Comparison of ENCODE assay signal across 18 mouse cellular contexts in genomic region chr11:102888135-102888534, GRCm38 (mm10). TPM values are rescaled to one million over a fixed set of nuclear protein-coding genes. Genes with fewer than 3 reads are reported as not detected.
DNase-seq lines count a peak whose midpoint lies in the region; ATAC-seq and TF ChIP-seq lines count a peak whose summit lies in the region.
"Had no signal": no experiment of that assay in that cellular context is flagged by ENCODE, and none has a peak within 500 bp of the region (broad histone marks: within the 10 kb centered on the region; RNA-seq: fewer than 3 reads in every experiment).

No protein-coding gene starts in this region.

- no peaks in the 10 kb centered on the region for H3K4me1 ChIP-seq in lung, postnatal 0 days (ENCODE audit: insufficient read depth, low read depth, low read length)
- no peaks in the 10 kb centered on the region for H3K4me1 ChIP-seq in heart, adult 2 months (ENCODE audit: control insufficient read depth, insufficient read depth, low read length)

- TF ChIP-seq POLR2A in heart, adult 2 months (IDR thresholded peaks at IDR 0.05; ENCODE audit: insufficient read depth, low read depth, low read length), result no peak

- in situ Hi-C loops in Patski (cut with MboI; ENCODE audit: low pct_unique_long_range_greater_than_20kb), result no loop called here

- no peak overlapping the region for H3K27ac ChIP-seq in gastrocnemius, adult 2 months
- no peak overlapping the region for H3K27ac ChIP-seq in lung, postnatal 0 days (ENCODE audit: low read length)
- no peak overlapping the region for H3K27ac ChIP-seq in heart, adult 2 months
- H3K27ac ChIP-seq: intestine, embryonic 15.5 days; kidney, postnatal 0 days; lung, embryonic 15.5 days; neural tube, embryonic 13.5 days had no signal

- no peak overlapping the region for H3K4me3 ChIP-seq in gastrocnemius, adult 2 months
- no peak overlapping the region for H3K4me3 ChIP-seq in lung, postnatal 0 days (ENCODE audit: low read depth, low read length)
- H3K4me3 ChIP-seq in heart, adult 2 months, result no peak overlapping the region
- H3K4me3 ChIP-seq: intestine, embryonic 15.5 days; lung, embryonic 15.5 days; neural tube, embryonic 13.5 days had no signal

- intact Hi-C loops in gastrocnemius, adult 2 months (cut with DNase I), result no loop called here
- intact Hi-C loops in gastrocnemius, postnatal 36 days (cut with DNase I), result no loop called here
- intact Hi-C loops in heart, adult 2 months (cut with DNase I), result no loop called here

- ATAC-seq in lung, postnatal 0 days, result 0 out of 2 replicates have a peak, but pooled peaks have one; percentile 8
- peak; percentile 78 for ATAC-seq in Patski
- ATAC-seq: intestine, embryonic 15.5 days had no signal

- no peaks in the 10 kb centered on the region for H3K36me3 ChIP-seq in lung, postnatal 0 days (ENCODE audit: insufficient read depth, low read length)
- H3K36me3 ChIP-seq in heart, adult 2 months (ENCODE audit: control insufficient read depth, insufficient read depth, low read length), result no peaks in the 10 kb centered on the region
- H3K36me3 ChIP-seq: intestine, embryonic 15.5 days; lung, embryonic 15.5 days; neural tube, embryonic 13.5 days had no signal

- DNase-seq in gastrocnemius, adult 2 months, result peak; percentile 5
- DNase-seq in gastrocnemius, postnatal 36 days, result no peak
- no peak for DNase-seq in lung, postnatal 0 days (ENCODE audit: low spot score)
- no peak for DNase-seq in lung, adult 18-20 months
- peak; percentile 75 for DNase-seq in Patski (ENCODE audit: low read depth, low spot score)
- DNase-seq in layer of hippocampus, postnatal 36 days, result peak; percentile 55 to 65
- no peak for DNase-seq in spleen, adult 18-20 months
- no peak for DNase-seq in heart, adult 2 months
- DNase-seq: heart, postnatal 36 days; thymus, postnatal 4 days had no signal

- CTCF ChIA-PET in Patski (lab: Charles Lee), result no interaction called here

- 0 out of 2 replicates have a peak, but pooled peaks cover under 1% of the 10 kb centered on the region for H3K27me3 ChIP-seq in lung, postnatal 0 days (replicated peaks; ENCODE audit: insufficient read depth, low read length)
- H3K27me3 ChIP-seq in Patski, result no peaks in the 10 kb centered on the region
- no peaks in the 10 kb centered on the region for H3K27me3 ChIP-seq in heart, adult 2 months (ENCODE audit: control insufficient read depth, insufficient read depth, low read length)
- H3K27me3 ChIP-seq: intestine, embryonic 15.5 days had no signal

- WGBS in lung, postnatal 0 days, result 43% methylated on average over 3 of the region's 3 CpGs
- 41% methylated on average over 3 of the region's 3 CpGs for WGBS in heart, adult 2 months

- POLR2A ChIA-PET in Patski (lab: Charles Lee), result no interaction called here

- H3K9me3 ChIP-seq in lung, postnatal 0 days (ENCODE audit: low read length), result no peaks in the 10 kb centered on the region
- H3K9me3 ChIP-seq: intestine, embryonic 15.5 days; lung, embryonic 15.5 days; neural tube, embryonic 13.5 days had no signal

- H3K79me2 ChIP-seq in heart, adult 2 months (replicated peaks; ENCODE audit: control insufficient read depth, insufficient read depth, low read length), result no peaks in the 10 kb centered on the region

- no peak overlapping the region for H3K9ac ChIP-seq in lung, postnatal 0 days (replicated peaks; ENCODE audit: low read depth)
- no peak overlapping the region for H3K9ac ChIP-seq in heart, adult 2 months (ENCODE audit: low read depth, low read length)
- H3K9ac ChIP-seq: intestine, embryonic 15.5 days; lung, embryonic 15.5 days; neural tube, embryonic 13.5 days had no signal

- H3K4me2 ChIP-seq in lung, postnatal 0 days (replicated peaks; ENCODE audit: low read depth, low read length), result no peak overlapping the region
- H3K4me2 ChIP-seq: intestine, embryonic 15.5 days; lung, embryonic 15.5 days; neural tube, embryonic 13.5 days had no signal

- TF ChIP-seq CTCF in gastrocnemius, adult 2 months (IDR thresholded peaks at IDR 0.05), result no peak
- TF ChIP-seq CTCF in lung, postnatal 0 days (IDR thresholded peaks at IDR 0.05), result no peak
- no peak for TF ChIP-seq CTCF in Patski (IDR thresholded peaks at IDR 0.05)
- TF ChIP-seq CTCF in heart, adult 2 months (IDR thresholded peaks at IDR 0.05), result no peak

- no peak for TF ChIP-seq EP300 in lung, postnatal 0 days (IDR thresholded peaks at IDR 0.05)
- TF ChIP-seq EP300 in heart, adult 2 months (IDR thresholded peaks at IDR 0.05; ENCODE audit: insufficient read depth, low read depth, low read length), result no peak

RNA-seq across cellular contexts. Expression of gene Fam187a, which starts 3.2 kb away (rescaled TPM):
- total RNA-seq in gastrocnemius, adult 2 months (2021), result not detected
- total RNA-seq in gastrocnemius, postnatal 36 days (2021), result not detected
- polyA plus RNA-seq in lung, postnatal 0 days (2015; fragmentation: Nextera tagmentation; extraction: Ambion mirVana), result not detected in 2 replicates
- polyA plus RNA-seq in Patski (2021), result 0.26 TPM
- not detected for total RNA-seq in layer of hippocampus, postnatal 36 days (2021)
- not detected for total RNA-seq in heart, adult 2 months (2021)
- polyA plus RNA-seq in heart, adult 2 months (2012; rRNA removed), result not detected in 2 replicates
- total RNA-seq: adrenal gland, adult 18-20 months; heart, adult 8-10 months; heart, postnatal 36 days; megakaryocyte-erythroid progenitor cell, adult 5-6 weeks had no signal
- polyA plus RNA-seq: intestine, embryonic 15.5 days; kidney, postnatal 0 days; limb, embryonic 14.5 days; lung, embryonic 15.5 days; neural tube, embryonic 13.5 days had no signal

RNA-seq across cellular contexts. Expression of gene Ccdc103, which starts 7.1 kb away (rescaled TPM):
- total RNA-seq in gastrocnemius, adult 2 months (2021), result not detected
- not detected for total RNA-seq in gastrocnemius, postnatal 36 days (2021)
- 3.9 and 4.4 TPM in 2 replicates for polyA plus RNA-seq in lung, postnatal 0 days (2015; fragmentation: Nextera tagmentation; extraction: Ambion mirVana)
- polyA plus RNA-seq in Patski (2021), result 6.0 TPM
- 1 to 10 TPM; 1.6 to 2.4 TPM for total RNA-seq in layer of hippocampus, postnatal 36 days (2021)
- total RNA-seq in heart, adult 2 months (2021), result not detected
- polyA plus RNA-seq in heart, adult 2 months (2012; rRNA removed), result 0.18 and 0.20 TPM in 2 replicates
- total RNA-seq: heart, postnatal 36 days; megakaryocyte-erythroid progenitor cell, adult 5-6 weeks had no signal

RNA-seq across cellular contexts. Expression of gene Eftud2, which starts 7.3 kb away (rescaled TPM):
- 10 to 100 TPM; 25.6 to 29.5 TPM for total RNA-seq in gastrocnemius, adult 2 months (2021)
- total RNA-seq in gastrocnemius, postnatal 36 days (2021), result 10 to 100 TPM; 20.7 to 28.5 TPM
- 67.1 and 72.9 TPM in 2 replicates for polyA plus RNA-seq in lung, postnatal 0 days (2015; fragmentation: Nextera tagmentation; extraction: Ambion mirVana)
- polyA plus RNA-seq in Patski (2021), result 120 TPM
- 100 to 1,000 TPM; 129 to 131 TPM for total RNA-seq in layer of hippocampus, postnatal 36 days (2021)
- total RNA-seq in heart, adult 2 months (2021), result 10 to 100 TPM; 36.0 to 37.4 TPM
- polyA plus RNA-seq in heart, adult 2 months (2012; rRNA removed), result 44.9 and 62.6 TPM in 2 replicates

RNA-seq across cellular contexts. Expression of gene Gfap, which starts 12.6 kb away (rescaled TPM):
- not detected for total RNA-seq in gastrocnemius, adult 2 months (2021)
- total RNA-seq in gastrocnemius, postnatal 36 days (2021), result not detected
- polyA plus RNA-seq in lung, postnatal 0 days (2015; fragmentation: Nextera tagmentation; extraction: Ambion mirVana), result 0.05 and 0.12 TPM in 2 replicates
- 0.44 TPM for polyA plus RNA-seq in Patski (2021)
- 100 to 1,000 TPM; 275 to 320 TPM for total RNA-seq in layer of hippocampus, postnatal 36 days (2021)
- total RNA-seq in heart, adult 2 months (2021), result under 1 TPM; 0.08 to 0.30 TPM
- polyA plus RNA-seq in heart, adult 2 months (2012; rRNA removed), result 0.18 TPM in 2 replicates

RNA-seq across cellular contexts. Expression of gene Kif18b, which starts 36.8 kb away (rescaled TPM):
- total RNA-seq in gastrocnemius, adult 2 months (2021), result not detected
- under 1 TPM; 0.17 to 0.46 TPM for total RNA-seq in gastrocnemius, postnatal 36 days (2021)
- 0.33 and 0.36 TPM in 2 replicates for polyA plus RNA-seq in lung, postnatal 0 days (2015; fragmentation: Nextera tagmentation; extraction: Ambion mirVana)
- polyA plus RNA-seq in Patski (2021), result 13.4 TPM
- under 1 TPM; 0.27 to 0.40 TPM for total RNA-seq in layer of hippocampus, postnatal 36 days (2021)
- total RNA-seq in heart, adult 2 months (2021), result under 1 TPM; 0.10 to 0.32 TPM
- polyA plus RNA-seq in heart, adult 2 months (2012; rRNA removed), result 0.18 and 0.32 TPM in 2 replicates

Comparison
In these comparisons a context has a peak if more than half of its experiments do, and no peak if none do; other contexts are left out.
1. DNase-seq: peak in gastrocnemius, adult 2 months (single experiment), Patski (single experiment) and layer of hippocampus, postnatal 36 days (2 of 2); none in gastrocnemius, postnatal 36 days (0 of 2), lung, postnatal 0 days (single experiment), lung, adult 18-20 months (0 of 2), spleen, adult 18-20 months (0 of 2) and heart, adult 2 months (0 of 2).